Mouse (Mus musculus): ENCODE measurements around the gene Cyp2c29.
"Not testable (repeated sequence)": the region's sequence is repeated elsewhere in the genome, so short reads cannot be mapped to it uniquely, and the experiment has no call there.

DNA sequence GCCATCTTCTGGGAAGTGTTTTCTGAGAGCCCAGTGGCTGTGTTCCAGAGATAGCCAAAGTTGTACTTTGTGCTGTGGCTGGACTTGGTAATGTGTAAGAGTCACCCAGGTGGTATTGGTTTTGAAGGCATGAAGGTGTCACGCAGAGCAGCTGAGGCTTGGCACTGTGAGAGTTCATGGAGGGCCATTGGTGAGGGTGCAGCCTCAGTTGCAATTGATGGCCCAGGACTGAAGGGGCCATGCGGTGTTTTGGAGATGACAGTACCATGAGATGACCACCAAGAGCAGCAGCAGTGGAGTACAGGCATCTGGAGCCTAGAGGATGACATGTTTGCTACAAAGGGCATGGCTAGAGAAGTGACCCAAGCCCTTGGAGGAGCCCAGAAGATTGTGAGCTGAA is 2.2 kb upstream of the Cyp2c29 start:
- not testable (repeated sequence) for TF ChIP-seq CTCF, EP300 (IDR thresholded peaks at IDR 0.05; ENCODE audit: low read depth)
